Comparison of ENCODE assay signal across 8 mouse cellular contexts in genomic region chr2:125865585-125865984, GRCm38 (mm10). TPM values are rescaled to one million over a fixed set of nuclear protein-coding genes. Genes with fewer than 3 reads are reported as not detected.
DNase-seq lines count a peak whose midpoint lies in the region; ATAC-seq and TF ChIP-seq lines count a peak whose summit lies in the region.

No protein-coding gene starts in this region.

- no peak overlapping the region for H3K9ac ChIP-seq in embryonic facial prominence, embryonic 13.5 days
- H3K9ac ChIP-seq in intestine, embryonic 14.5 days (ENCODE audit: low read length) = no peak overlapping the region

- TF ChIP-seq POLR2A in myocyte (IDR thresholded peaks at IDR 0.05; ENCODE audit: insufficient read length, low read depth) = no peak

- H3K27ac ChIP-seq in layer of hippocampus, adult 2 months = peak overlapping the region; percentile 71
- H3K27ac ChIP-seq in embryonic facial prominence, embryonic 13.5 days = no peak overlapping the region
- no peak overlapping the region for H3K27ac ChIP-seq in intestine, embryonic 14.5 days (ENCODE audit: low read depth)

- no peaks in the 10 kb centered on the region for H3K27me3 ChIP-seq in embryonic facial prominence, embryonic 13.5 days
- no peaks in the 10 kb centered on the region for H3K27me3 ChIP-seq in intestine, embryonic 14.5 days (replicated peaks; ENCODE audit: control insufficient read depth, insufficient read depth, low read length)
- no peaks in the 10 kb centered on the region for H3K27me3 ChIP-seq in myocyte (ENCODE audit: control insufficient read depth, insufficient read depth, insufficient read length)

- H3ac ChIP-seq in myocyte (ENCODE audit: control insufficient read depth, insufficient read length) = peak overlapping the region; percentile 42

- peaks cover 11% of the 10 kb centered on the region for H3K4me1 ChIP-seq in embryonic facial prominence, embryonic 13.5 days
- H3K4me1 ChIP-seq in intestine, embryonic 14.5 days (replicated peaks; ENCODE audit: control insufficient read depth, insufficient read depth, low read length) = no peaks in the 10 kb centered on the region

- DNase-seq in layer of hippocampus, adult 2 months (ENCODE audit: low spot score in 2 of 2) = no peak
- no peak for DNase-seq in layer of hippocampus, adult 8-10 months (ENCODE audit: low spot score in 2 of 2)
- DNase-seq in intestine, embryonic 14.5 days (ENCODE audit: low spot score) = no peak
- no peak for DNase-seq in c-Kit-positive CD71-positive TER-119-positive erythroid progenitor cells, embryonic 14.5 days (ENCODE audit: low spot score)
- DNase-seq in frontal cortex, postnatal 25 days (ENCODE audit: low spot score in 2 of 2) = no peak

- H3K4me3 ChIP-seq in layer of hippocampus, adult 2 months = peak overlapping the region; percentile 65; the same call in 1 of the 2 replicates
- H3K4me3 ChIP-seq in embryonic facial prominence, embryonic 13.5 days = peak overlapping the region; percentile 57
- peak overlapping the region; percentile 55 for H3K4me3 ChIP-seq in intestine, embryonic 14.5 days (ENCODE audit: low read depth, low read length)
- peak overlapping the region; percentile 52 for H3K4me3 ChIP-seq in myocyte

- H3K36me3 ChIP-seq in embryonic facial prominence, embryonic 13.5 days = 0 out of 2 replicates have a peak, but pooled peaks cover 4% of the 10 kb centered on the region
- H3K36me3 ChIP-seq in intestine, embryonic 14.5 days (ENCODE audit: control insufficient read depth, insufficient read depth, low read length) = no peaks in the 10 kb centered on the region; the same call in 1 of the 2 replicates
- H3K36me3 ChIP-seq in myocyte (ENCODE audit: control insufficient read depth, insufficient read depth) = no peaks in the 10 kb centered on the region

- ATAC-seq in embryonic facial prominence, embryonic 13.5 days (ENCODE audit: insufficient number of reproducible peaks, insufficient read depth, low FRiP score, low TSS enrichment, low read depth) = no peak
- no peak for ATAC-seq in intestine, embryonic 14.5 days (replicated peaks; ENCODE audit: low FRiP score, low TSS enrichment, low read depth)
- ATAC-seq in monocyte, adult 5-6 weeks (replicated peaks; ENCODE audit: insufficient number of reproducible peaks, low FRiP score, low TSS enrichment, poor library complexity, severe bottlenecking) = no peak

- H3K4me2 ChIP-seq in embryonic facial prominence, embryonic 13.5 days = peak overlapping the region; percentile 68
- H3K4me2 ChIP-seq in intestine, embryonic 14.5 days (ENCODE audit: low read length) = peak overlapping the region; percentile 62
- H3K4me2 ChIP-seq in myocyte (ENCODE audit: low read depth) = peak overlapping the region; percentile 96

- TF ChIP-seq CTCF in layer of hippocampus, adult 2 months (conservative IDR thresholded peaks at IDR 0.05) = no peak

- H3K79me2 ChIP-seq in myocyte (ENCODE audit: control insufficient read depth, insufficient read depth) = peaks cover 8% of the 10 kb centered on the region

- no peaks in the 10 kb centered on the region for H3K9me3 ChIP-seq in embryonic facial prominence, embryonic 13.5 days
- no peaks in the 10 kb centered on the region for H3K9me3 ChIP-seq in intestine, embryonic 14.5 days (ENCODE audit: control insufficient read depth, low read length)

TF ChIP-seq in myocyte, 11 proteins besides CTCF, POLR2A, EP300 and RAD21:
- TF ChIP-seq POLR2AphosphoS2 (IDR thresholded peaks at IDR 0.05; ENCODE audit: insufficient read length, low read depth) (no peak), MYOG (IDR thresholded peaks at IDR 0.05; ENCODE audit: control insufficient read depth in 1 of 3, insufficient read depth in 1 of 3, insufficient read length in 2 of 3, low read depth in 2 of 3) (no peak), E2F4 (IDR thresholded peaks at IDR 0.05; ENCODE audit: insufficient read depth) (no peak), TCF12 (IDR thresholded peaks at IDR 0.05; ENCODE audit: insufficient read depth, poor library complexity, severe bottlenecking) (no peak), CEBPB (IDR thresholded peaks at IDR 0.05; ENCODE audit: insufficient read depth, poor library complexity, severe bottlenecking) (no peak), MYOD1 (IDR thresholded peaks at IDR 0.05; ENCODE audit: control insufficient read depth in 1 of 3, insufficient read length in 2 of 3, low read depth in 2 of 3) (no peak), REST (IDR thresholded peaks at IDR 0.05; ENCODE audit: insufficient read depth, insufficient read length) (no peak), SRF (IDR thresholded peaks at IDR 0.05; ENCODE audit: control insufficient read depth, insufficient read length, low read depth) (no peak), MAX (IDR thresholded peaks at IDR 0.05; ENCODE audit: low read depth) (no peak), USF1 (IDR thresholded peaks at IDR 0.05; ENCODE audit: low read depth) (no peak), TCF3 (IDR thresholded peaks at IDR 0.05; ENCODE audit: insufficient read length, low read depth) (no peak)

RNA-seq across cellular contexts. Expression of gene Cops2, which starts 6.6 kb away (rescaled TPM):
- total RNA-seq in layer of hippocampus, adult 2 months (2021) = 100 to 1,000 TPM; 111 to 119 TPM
- total RNA-seq in layer of hippocampus, adult 8-10 months (2022) = 100 to 1,000 TPM in 3 of 4 experiments, 10 to 100 TPM in 1; 95.0 to 114 (median 109) TPM
- polyA plus RNA-seq in embryonic facial prominence, embryonic 13.5 days (2015; fragmentation: Nextera tagmentation; extraction: Ambion mirVana) = 84.7 and 87.6 TPM in 2 replicates
- polyA plus RNA-seq in intestine, embryonic 14.5 days (2014; fragmentation: Nextera tagmentation; extraction: Ambion mirVana) = 70.9 and 77.8 TPM in 2 replicates
- polyA plus RNA-seq in myocyte (2012; fragmentation: generic; extraction: Trizol) = 59.0 TPM
- total RNA-seq in monocyte, adult 5-6 weeks (2017) = 164 to 186 TPM (median 174 TPM) in 3 replicates

RNA-seq across cellular contexts. Expression of gene Galk2, which starts 6.7 kb away (rescaled TPM):
- 10 to 100 TPM; 25.8 to 26.0 TPM for total RNA-seq in layer of hippocampus, adult 2 months (2021)
- 10 to 100 TPM; 30.9 to 36.3 (median 32.6) TPM for total RNA-seq in layer of hippocampus, adult 8-10 months (2022)
- polyA plus RNA-seq in embryonic facial prominence, embryonic 13.5 days (2015; fragmentation: Nextera tagmentation; extraction: Ambion mirVana) = 37.7 and 41.4 TPM in 2 replicates
- polyA plus RNA-seq in intestine, embryonic 14.5 days (2014; fragmentation: Nextera tagmentation; extraction: Ambion mirVana) = 46.0 and 48.2 TPM in 2 replicates
- polyA plus RNA-seq in myocyte (2012; fragmentation: generic; extraction: Trizol) = 17.8 TPM
- 28.4 to 56.9 TPM (median 50.5 TPM) in 3 replicates for total RNA-seq in monocyte, adult 5-6 weeks (2017)
